Mouse (Mus musculus) liver, postnatal 0 days (tissue): Measurements from ENCODE around the gene Setd1a.

Experiments
- CTCF ChIP-seq: sonication (generic); IDR thresholded peaks from 2 replicates; pipeline ENCODE4 v1.5.1; 2016; ENCODE audit warnings: antibody characterized with exemption, low read depth
- EP300 ChIP-seq: IDR thresholded peaks from 2 replicates; pipeline ENCODE4 v1.6.1; 2016; ENCODE audit warnings: antibody characterized with exemption, low read depth, mild to moderate bottlenecking

GRCm38 (mm10) chr7:127752069-127752468 lies 24.4 kb upstream of the Setd1a start:
- TF ChIP-seq CTCF (no peak), EP300 (no peak)
